Comparison of ENCODE assay signal across 9 mouse cellular contexts in the genomic region with DNA sequence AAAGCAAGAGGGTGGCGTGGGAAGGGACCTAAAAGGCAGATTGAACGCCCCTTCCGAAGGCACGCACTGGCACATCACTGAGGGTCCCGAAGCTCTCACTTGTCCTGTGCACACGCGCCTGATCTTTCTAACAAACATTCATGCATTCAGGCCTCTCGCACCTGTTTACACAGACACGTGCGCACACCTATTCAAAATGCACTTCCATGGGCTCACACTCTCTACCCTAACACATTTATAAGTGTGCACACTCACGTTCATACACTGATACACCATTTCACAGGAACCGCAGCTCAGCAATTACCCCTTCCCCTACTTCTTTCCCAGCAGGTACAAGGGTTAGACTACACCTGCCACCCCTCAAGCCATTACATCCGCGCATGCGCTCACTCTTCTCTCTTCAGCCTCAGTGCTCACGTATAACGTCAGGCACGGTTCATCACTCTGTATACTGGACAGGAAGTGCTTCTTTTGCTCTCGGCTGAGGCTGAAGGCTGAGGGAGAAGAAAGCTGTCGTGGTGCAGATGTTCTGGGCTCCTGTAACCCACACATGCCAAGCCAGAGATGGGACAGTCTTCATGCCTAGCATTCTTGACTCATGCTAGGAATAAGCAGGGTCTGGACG. TPM values are rescaled to one million over a fixed set of nuclear protein-coding genes. Genes with fewer than 3 reads are reported as not detected.
DNase-seq lines count a peak whose midpoint lies in the region; ATAC-seq and TF ChIP-seq lines count a peak whose summit lies in the region.
"Had no signal": no experiment of that assay in that cellular context is flagged by ENCODE, and none has a peak within 500 bp of the region (broad histone marks: within the 10 kb centered on the region; RNA-seq: fewer than 3 reads in every experiment).

No protein-coding gene starts in this region.

- peaks cover 9 to 29% of the 10 kb centered on the region in 2 experiments for H3K4me1 ChIP-seq in MEL (ENCODE audit: control insufficient read depth in 1 of 2, insufficient read depth in 2 of 2, low read length in 2 of 2)
- peaks cover 43% of the 10 kb centered on the region for H3K4me1 ChIP-seq in forebrain, embryonic 16.5 days (replicated peaks; ENCODE audit: control insufficient read depth, insufficient read depth, low read length)
- peaks cover 86% of the 10 kb centered on the region for H3K4me1 ChIP-seq in kidney, embryonic 15.5 days
- peaks cover 81% of the 10 kb centered on the region for H3K4me1 ChIP-seq in midbrain, embryonic 10.5 days

- TF ChIP-seq EP300 in MEL (IDR thresholded peaks at IDR 0.05; ENCODE audit: low read depth in 1 of 2, low read length in 2 of 2), result no peak

- peak overlapping the region; percentile 96 for H3K4me2 ChIP-seq in forebrain, embryonic 16.5 days (ENCODE audit: low read length)
- peak overlapping the region; percentile 92 for H3K4me2 ChIP-seq in kidney, embryonic 15.5 days

- H3K79me2 ChIP-seq in MEL (ENCODE audit: control insufficient read depth, insufficient read depth, low read length, poor library complexity), result peaks cover 11% of the 10 kb centered on the region

- H3K27me3 ChIP-seq in MEL (ENCODE audit: control insufficient read depth in 1 of 2, insufficient read depth in 2 of 2, low read length in 2 of 2), result peaks cover 10 to 14% of the 10 kb centered on the region in 2 experiments
- H3K27me3 ChIP-seq in forebrain, embryonic 16.5 days (replicated peaks; ENCODE audit: control insufficient read depth, insufficient read depth, low read length), result peaks cover 17% of the 10 kb centered on the region
- no peaks in the 10 kb centered on the region for H3K27me3 ChIP-seq in kidney, embryonic 15.5 days
- H3K27me3 ChIP-seq in midbrain, embryonic 10.5 days (ENCODE audit: low read depth, poor library complexity, severe bottlenecking), result peaks cover 48% of the 10 kb centered on the region
- H3K27me3 ChIP-seq: Patski had no signal

- 8% methylated on average over 21 of the region's 21 CpGs for WGBS in forebrain, embryonic 16.5 days
- WGBS in kidney, embryonic 15.5 days, result 4% methylated on average over 21 of the region's 21 CpGs
- WGBS in midbrain, embryonic 10.5 days, result 10% methylated on average over 21 of the region's 21 CpGs

- DNase-seq in gastrocnemius, adult 2 months, result no peak
- no peak for DNase-seq in gastrocnemius, postnatal 25 days
- no peak for DNase-seq in MEL (ENCODE audit: low read depth, low spot score)
- no peak for DNase-seq in midbrain, embryonic 10.5 days (ENCODE audit: low spot score)
- DNase-seq in ovary, postnatal 10 days (ENCODE audit: low spot score), result no peak

- TF ChIP-seq CTCF in gastrocnemius, adult 2 months (IDR thresholded peaks at IDR 0.05), result no peak
- TF ChIP-seq CTCF in MEL (IDR thresholded peaks at IDR 0.05 in 2 of 3, conservative IDR thresholded peaks at IDR 0.05 in 1 of 3; ENCODE audit: control insufficient read depth in 1 of 3, insufficient read depth in 1 of 3, low read depth in 2 of 3, low read length in 3 of 3, poor library complexity in 1 of 3, severe bottlenecking in 1 of 3), result no peak

- TF ChIP-seq POLR2A in MEL (IDR thresholded peaks at IDR 0.05; ENCODE audit: control insufficient read depth in 1 of 2, insufficient read depth in 1 of 2, low read depth in 1 of 2, low read length in 2 of 2, poor library complexity in 1 of 2), result no peak

- no peak for TF ChIP-seq RAD21 in MEL (IDR thresholded peaks at IDR 0.05; ENCODE audit: low read depth, low read length)

- no peak for ATAC-seq in forebrain, embryonic 16.5 days
- no peak for ATAC-seq in kidney, embryonic 15.5 days (replicated peaks; ENCODE audit: low FRiP score)
- ATAC-seq in megakaryocyte-erythroid progenitor cell, adult 5-6 weeks (replicated peaks; ENCODE audit: low FRiP score, low TSS enrichment, poor library complexity, severe bottlenecking), result no peak

- H3K9ac ChIP-seq in MEL (ENCODE audit: control insufficient read depth, low read depth, low read length, poor library complexity, severe bottlenecking), result peak overlapping the region; percentile 79
- no peak overlapping the region; the same call in 1 of the 2 replicates for H3K9ac ChIP-seq in forebrain, embryonic 16.5 days (replicated peaks; ENCODE audit: low read depth, low read length)
- peak overlapping the region; percentile 93 for H3K9ac ChIP-seq in kidney, embryonic 15.5 days

- no peaks in the 10 kb centered on the region for H3K9me3 ChIP-seq in MEL (replicated peaks; ENCODE audit: insufficient read depth, low read length)
- H3K9me3 ChIP-seq in forebrain, embryonic 16.5 days (ENCODE audit: control insufficient read depth, low read length), result no peaks in the 10 kb centered on the region
- H3K9me3 ChIP-seq in kidney, embryonic 15.5 days (replicated peaks), result no peaks in the 10 kb centered on the region
- no peaks in the 10 kb centered on the region for H3K9me3 ChIP-seq in midbrain, embryonic 10.5 days (replicated peaks)

- H3K4me3 ChIP-seq in gastrocnemius, adult 2 months, result peak overlapping the region; percentile 98
- peak overlapping the region; percentile 51 to 60; a peak in 3 of 4 replicates for H3K4me3 ChIP-seq in MEL (ENCODE audit: control insufficient read depth in 1 of 2, insufficient read depth in 1 of 2, low read depth in 2 of 2, low read length in 2 of 2)
- H3K4me3 ChIP-seq in forebrain, embryonic 16.5 days (replicated peaks; ENCODE audit: low read length), result peak overlapping the region; percentile 59
- H3K4me3 ChIP-seq in kidney, embryonic 15.5 days (replicated peaks), result peak overlapping the region; percentile 91
- H3K4me3 ChIP-seq in midbrain, embryonic 10.5 days, result peak overlapping the region; percentile 82

- intact Hi-C loops in gastrocnemius, adult 2 months (cut with DNase I), result no loop called here

- peaks cover 0 to 13% of the 10 kb centered on the region in 2 experiments; a peak in 2 of 4 replicates for H3K36me3 ChIP-seq in MEL (ENCODE audit: control insufficient read depth in 1 of 2, insufficient read depth in 2 of 2, low read length in 2 of 2)
- no peaks in the 10 kb centered on the region for H3K36me3 ChIP-seq in forebrain, embryonic 16.5 days (ENCODE audit: control insufficient read depth, insufficient read depth)
- H3K36me3 ChIP-seq in kidney, embryonic 15.5 days, result no peaks in the 10 kb centered on the region; the same call in none of the 2 replicates
- no peaks in the 10 kb centered on the region for H3K36me3 ChIP-seq in midbrain, embryonic 10.5 days

- peak overlapping the region; percentile 95 for H3K27ac ChIP-seq in gastrocnemius, adult 2 months
- H3K27ac ChIP-seq in MEL (ENCODE audit: control insufficient read depth, low read depth, low read length), result no peak overlapping the region
- H3K27ac ChIP-seq in forebrain, embryonic 16.5 days (ENCODE audit: low read length), result no peak overlapping the region
- peak overlapping the region; percentile 98 for H3K27ac ChIP-seq in kidney, embryonic 15.5 days
- peak overlapping the region; percentile 88; the same call in 1 of the 2 replicates for H3K27ac ChIP-seq in midbrain, embryonic 10.5 days (replicated peaks)

RNA-seq across cellular contexts. Expression of gene Rhbdf1, which starts 0.6 kb away (rescaled TPM):
- total RNA-seq in gastrocnemius, adult 2 months (2021), result 10 to 100 TPM; 17.9 to 19.9 TPM
- total RNA-seq in gastrocnemius, postnatal 25 days (2021), result 10 to 100 TPM; 22.1 to 25.4 TPM
- total RNA-seq in MEL (2012; rRNA removed), result 2.4 and 2.9 TPM in 2 replicates
- 10 to 100 TPM in 1 of 2 experiments, not detected in 1; 14.3 TPM for polyA plus RNA-seq in MEL (2012; ENCODE audit: insufficient read depth in 1 of 2, insufficient read length in 2 of 2, low read depth in 1 of 2, low replicate concordance in 2 of 2, missing spikeins in 1 of 2)
- polyA plus RNA-seq in forebrain, embryonic 16.5 days (2015; fragmentation: Nextera tagmentation; extraction: Ambion mirVana), result 21.1 and 23.3 TPM in 2 replicates
- polyA plus RNA-seq in kidney, embryonic 15.5 days (2015; fragmentation: Nextera tagmentation; extraction: Ambion mirVana), result 48.7 and 55.4 TPM in 2 replicates
- 25.1 and 26.2 TPM in 2 replicates for polyA plus RNA-seq in midbrain, embryonic 10.5 days (2016; fragmentation: Nextera tagmentation; extraction: Ambion mirVana)
- 0.87 TPM in 1 of 2 replicates, not detected in the other for total RNA-seq in megakaryocyte-erythroid progenitor cell, adult 5-6 weeks (2014; fragmentation: Nextera tagmentation)
- 0.76 TPM in 1 of 2 replicates, not detected in the other for total RNA-seq in megakaryocyte-erythroid progenitor cell, adult 5-6 weeks (2017)

RNA-seq across cellular contexts. Expression of gene Mpg, which starts 3.6 kb away (rescaled TPM):
- 1 to 10 TPM; 3.1 to 5.3 TPM for total RNA-seq in gastrocnemius, adult 2 months (2021)
- total RNA-seq in gastrocnemius, postnatal 25 days (2021), result 1 to 10 TPM; 6.1 to 6.2 TPM
- total RNA-seq in MEL (2012; rRNA removed), result 41.2 and 43.2 TPM in 2 replicates
- polyA plus RNA-seq in MEL (2012; ENCODE audit: insufficient read depth in 1 of 2, insufficient read length in 2 of 2, low read depth in 1 of 2, low replicate concordance in 2 of 2, missing spikeins in 1 of 2), result 10 to 100 TPM in 1 of 2 experiments, not detected in 1; 42.0 TPM
- polyA plus RNA-seq in forebrain, embryonic 16.5 days (2015; fragmentation: Nextera tagmentation; extraction: Ambion mirVana), result 36.7 and 38.1 TPM in 2 replicates
- polyA plus RNA-seq in kidney, embryonic 15.5 days (2015; fragmentation: Nextera tagmentation; extraction: Ambion mirVana), result 33.5 and 36.1 TPM in 2 replicates
- polyA plus RNA-seq in midbrain, embryonic 10.5 days (2016; fragmentation: Nextera tagmentation; extraction: Ambion mirVana), result 30.6 and 32.0 TPM in 2 replicates
- total RNA-seq in megakaryocyte-erythroid progenitor cell, adult 5-6 weeks (2014; fragmentation: Nextera tagmentation), result 11.1 and 18.5 TPM in 2 replicates
- 8.9 and 10.8 TPM in 2 replicates for total RNA-seq in megakaryocyte-erythroid progenitor cell, adult 5-6 weeks (2017)

RNA-seq across cellular contexts. Expression of gene Snrnp25, which starts 17.5 kb away (rescaled TPM):
- 1 to 10 TPM; 9.5 to 9.7 TPM for total RNA-seq in gastrocnemius, adult 2 months (2021)
- 1 to 10 TPM; 6.7 to 9.1 TPM for total RNA-seq in gastrocnemius, postnatal 25 days (2021)
- total RNA-seq in MEL (2012; rRNA removed), result 148 and 158 TPM in 2 replicates
- polyA plus RNA-seq in MEL (2012; ENCODE audit: insufficient read depth in 1 of 2, insufficient read length in 2 of 2, low read depth in 1 of 2, low replicate concordance in 2 of 2, missing spikeins in 1 of 2), result 100 to 1,000 TPM in 1 of 2 experiments, not detected in 1; 130 TPM
- 45.0 and 45.6 TPM in 2 replicates for polyA plus RNA-seq in forebrain, embryonic 16.5 days (2015; fragmentation: Nextera tagmentation; extraction: Ambion mirVana)
- 59.6 and 60.9 TPM in 2 replicates for polyA plus RNA-seq in kidney, embryonic 15.5 days (2015; fragmentation: Nextera tagmentation; extraction: Ambion mirVana)
- polyA plus RNA-seq in midbrain, embryonic 10.5 days (2016; fragmentation: Nextera tagmentation; extraction: Ambion mirVana), result 94.7 and 107 TPM in 2 replicates
- total RNA-seq in megakaryocyte-erythroid progenitor cell, adult 5-6 weeks (2014; fragmentation: Nextera tagmentation), result 44.9 and 56.4 TPM in 2 replicates
- total RNA-seq in megakaryocyte-erythroid progenitor cell, adult 5-6 weeks (2017), result 42.0 and 59.1 TPM in 2 replicates

RNA-seq across cellular contexts. Expression of gene Il9r, which starts 22.6 kb away (rescaled TPM):
- not detected for total RNA-seq in gastrocnemius, adult 2 months (2021)
- total RNA-seq in gastrocnemius, postnatal 25 days (2021), result not detected
- total RNA-seq in MEL (2012; rRNA removed), result 76.5 and 83.8 TPM in 2 replicates
- 10 to 100 TPM in 1 of 2 experiments, not detected in 1; 56.9 TPM for polyA plus RNA-seq in MEL (2012; ENCODE audit: insufficient read depth in 1 of 2, insufficient read length in 2 of 2, low read depth in 1 of 2, low replicate concordance in 2 of 2, missing spikeins in 1 of 2)
- polyA plus RNA-seq in forebrain, embryonic 16.5 days (2015; fragmentation: Nextera tagmentation; extraction: Ambion mirVana), result not detected in 2 replicates
- polyA plus RNA-seq in kidney, embryonic 15.5 days (2015; fragmentation: Nextera tagmentation; extraction: Ambion mirVana), result not detected in 2 replicates
- 0.05 TPM in 1 of 2 replicates, not detected in the other for polyA plus RNA-seq in midbrain, embryonic 10.5 days (2016; fragmentation: Nextera tagmentation; extraction: Ambion mirVana)
- not detected in 2 replicates for total RNA-seq in megakaryocyte-erythroid progenitor cell, adult 5-6 weeks (2014; fragmentation: Nextera tagmentation)
- 0.19 TPM in 1 of 2 replicates, not detected in the other for total RNA-seq in megakaryocyte-erythroid progenitor cell, adult 5-6 weeks (2017)
- polyA plus RNA-seq: Patski had no signal

RNA-seq across cellular contexts. Expression of gene Nprl3, which starts 44.8 kb away (rescaled TPM):
- 10 to 100 TPM; 25.6 to 29.6 TPM for total RNA-seq in gastrocnemius, adult 2 months (2021)
- 10 to 100 TPM; 21.7 to 23.3 TPM for total RNA-seq in gastrocnemius, postnatal 25 days (2021)
- 12.5 and 14.1 TPM in 2 replicates for total RNA-seq in MEL (2012; rRNA removed)
- 10 to 100 TPM in 1 of 2 experiments, not detected in 1; 18.4 TPM for polyA plus RNA-seq in MEL (2012; ENCODE audit: insufficient read depth in 1 of 2, insufficient read length in 2 of 2, low read depth in 1 of 2, low replicate concordance in 2 of 2, missing spikeins in 1 of 2)
- 52.2 and 56.7 TPM in 2 replicates for polyA plus RNA-seq in forebrain, embryonic 16.5 days (2015; fragmentation: Nextera tagmentation; extraction: Ambion mirVana)
- 38.8 and 43.9 TPM in 2 replicates for polyA plus RNA-seq in kidney, embryonic 15.5 days (2015; fragmentation: Nextera tagmentation; extraction: Ambion mirVana)
- 42.6 and 45.3 TPM in 2 replicates for polyA plus RNA-seq in midbrain, embryonic 10.5 days (2016; fragmentation: Nextera tagmentation; extraction: Ambion mirVana)
- total RNA-seq in megakaryocyte-erythroid progenitor cell, adult 5-6 weeks (2014; fragmentation: Nextera tagmentation), result 45.7 and 65.0 TPM in 2 replicates
- total RNA-seq in megakaryocyte-erythroid progenitor cell, adult 5-6 weeks (2017), result 12.9 and 35.6 TPM in 2 replicates

Comparison
In these comparisons a context has a peak if more than half of its experiments do, and no peak if none do; other contexts are left out.
1. H3K27ac ChIP-seq: peak in gastrocnemius, adult 2 months (single experiment), kidney, embryonic 15.5 days (single experiment) and midbrain, embryonic 10.5 days (single experiment); none in MEL (single experiment) and forebrain, embryonic 16.5 days (single experiment).
2. RNA of gene Snrnp25, which starts 17.5 kb away (total RNA-seq): 148 to 158 TPM in MEL and 42.0 to 59.1 TPM in megakaryocyte-erythroid progenitor cell, adult 5-6 weeks; 9.5 to 9.7 TPM in gastrocnemius, adult 2 months and 6.7 to 9.1 TPM in gastrocnemius, postnatal 25 days; every median in the first group is over 4 times any median in the second.
3. Peak in every context shown above with its lines, with median percentiles within 50 percentile points of each other: H3K4me3 ChIP-seq.